Mouse (Mus musculus): Measurements from ENCODE around the gene Gm21954. TPM values are rescaled to one million over a fixed set of nuclear protein-coding genes. Genes with fewer than 3 reads are reported as not detected.

Gene Gm21954
- total RNA-seq, 2 experiments from 2014 or later: not detected

- peak; percentile 69 for DNase-seq
- intact Hi-C loops (cut with DNase I): no loop called here
Observed at GRCm38 (mm10) chr3:55423640-55424397, 48.2 kb downstream of the Gm21954 start.

- intact Hi-C loops (cut with DNase I): no loop called here
Observed at GRCm38 (mm10) chr3:55420436-55421083, 51.5 kb downstream of the Gm21954 start.

GRCm38 (mm10) chr3:55419334-55419733 lies 52.7 kb downstream of the Gm21954 start:
- intact Hi-C loops (cut with DNase I): no loop called here
- DNase-seq: no peak

More at GRCm38 (mm10) chr3:55420436-55421083, 51.5 kb downstream of the Gm21954 start:
- no peak for DNase-seq

GRCm38 (mm10) chr3:55418845-55419244 lies 53.2 kb downstream of the Gm21954 start:
- DNase-seq: no peak
- intact Hi-C loops (cut with DNase I): no loop called here

GRCm38 (mm10) chr3:55415527-55415950 lies 56.5 kb downstream of the Gm21954 start:
- peak; percentile 40 for DNase-seq
- intact Hi-C loops (cut with DNase I): no loop called here

Other genes with a start within 250 kb of the Gm21954 start
- gene Dclk1, start 229.8 kb downstream of the Gm21954 start, total RNA-seq (2021): 100 to 1,000 TPM; 794 to 803 TPM

Data from left cerebral cortex, postnatal 4 days (tissue).